Mouse (Mus musculus): ENCODE results near the gene Plbd1. TPM values are rescaled to one million over a fixed set of nuclear protein-coding genes. Genes with fewer than 3 reads are reported as not detected.

Plbd1 gene
- polyA plus RNA-seq, 1 experiment from 2014 or later: 1.0 TPM

DNA sequence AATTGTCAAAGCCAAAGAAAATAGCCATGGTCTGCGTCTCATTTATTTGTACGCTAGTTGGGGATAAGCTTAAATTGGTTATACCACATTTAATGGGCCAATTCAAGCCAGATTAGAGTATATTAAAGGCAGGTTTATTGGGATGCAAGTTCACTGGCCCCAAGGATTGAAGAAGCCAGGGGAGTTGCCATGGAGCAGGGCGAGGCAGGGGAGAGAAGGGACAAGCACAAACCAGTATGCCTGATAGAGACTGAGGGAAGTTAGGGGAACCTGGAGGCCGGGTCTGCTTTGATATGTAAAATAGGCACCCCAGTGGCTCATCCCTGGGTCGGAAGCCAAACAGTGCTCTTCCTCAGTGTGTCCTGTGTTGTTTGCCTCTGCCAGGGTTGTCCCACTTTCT, 7.5 kb upstream of the Plbd1 start:
- no peak for DNase-seq (ENCODE audit: extremely low spot score, low spot score)
- Histone ChIP-seq H3K27ac (no peak overlapping the region), H3K4me3 (no peak overlapping the region), H3K27me3 (ENCODE audit: poor library complexity, severe bottlenecking) (no peaks in the 10 kb centered on the region), H3K9me3 (peaks cover 7% of the 10 kb centered on the region; the same call in 1 of the 2 replicates), H3K36me3 (replicated peaks) (no peaks in the 10 kb centered on the region), H3K4me1 (no peaks in the 10 kb centered on the region)
- 42% methylated on average over 5 of the region's 5 CpGs for WGBS

DNA sequence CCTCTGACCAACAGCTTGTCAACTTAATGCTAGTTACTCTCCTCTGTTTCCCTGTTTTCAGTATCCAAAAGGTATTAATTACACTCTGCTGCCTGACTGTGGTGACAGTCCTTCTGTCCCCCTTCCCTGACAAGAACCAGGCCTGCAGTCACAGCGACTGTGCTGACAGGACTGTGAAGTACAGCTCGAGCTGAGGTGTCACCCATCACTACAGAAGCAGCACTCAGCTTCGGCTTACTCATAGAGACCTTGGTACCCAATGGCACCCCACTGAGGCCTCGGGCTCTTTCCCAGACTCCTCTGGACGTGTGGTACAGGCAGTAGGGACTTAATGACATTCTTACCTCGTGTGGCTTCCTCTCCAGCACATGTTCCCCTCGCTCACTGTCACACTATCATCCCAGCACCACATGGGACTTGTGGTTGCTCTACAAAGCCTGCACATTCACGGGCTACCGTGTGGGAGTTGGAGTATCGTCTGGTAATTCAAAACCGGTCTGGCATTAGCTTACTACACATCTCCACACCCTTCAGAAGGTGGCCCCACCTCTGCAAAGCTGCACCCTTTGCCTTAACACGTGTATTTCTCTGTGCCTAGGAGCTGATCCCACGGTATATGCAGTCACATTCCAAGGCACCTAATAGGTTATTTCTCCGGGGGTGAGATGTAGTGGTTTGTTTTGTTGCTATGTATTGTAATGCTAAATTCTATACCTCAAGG, 6.7 kb upstream of the Plbd1 start:
- Histone ChIP-seq H3K9me3 (no peaks in the 10 kb centered on the region; the same call in 1 of the 2 replicates), H3K36me3 (replicated peaks) (no peaks in the 10 kb centered on the region), H3K4me1 (no peaks in the 10 kb centered on the region), H3K27me3 (ENCODE audit: poor library complexity, severe bottlenecking) (peaks cover 8% of the 10 kb centered on the region; the same call in 1 of the 2 replicates), H3K4me3 (no peak overlapping the region), H3K27ac (no peak overlapping the region)
- DNase-seq (ENCODE audit: extremely low spot score, low spot score): no peak
- WGBS: 67% methylated on average over 14 of the region's 14 CpGs

DNA sequence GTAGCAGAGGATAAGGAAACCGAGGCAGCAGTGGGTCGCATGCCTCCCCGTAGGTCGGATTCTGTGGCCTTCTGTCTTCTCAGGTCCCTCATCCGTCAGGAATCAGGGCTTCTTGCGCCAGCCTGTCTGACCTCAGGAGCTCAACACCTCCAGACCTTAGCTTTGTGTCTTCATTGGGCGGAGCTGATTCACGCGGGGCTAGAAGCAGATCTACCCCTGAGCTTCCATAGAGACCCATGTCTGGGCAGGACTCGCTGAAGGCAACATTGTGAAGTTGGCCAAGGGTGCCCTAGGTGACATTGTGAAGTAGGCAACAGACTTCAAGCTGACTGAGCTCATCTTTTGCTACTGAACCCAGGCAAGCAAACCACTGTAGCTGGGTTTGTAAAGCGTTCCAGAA, 335 bp upstream of the Plbd1 start:
- DNase-seq (ENCODE audit: extremely low spot score, low spot score): no peak
- WGBS: 15% methylated on average over 11 of the region's 11 CpGs
- no peaks in the 10 kb centered on the region for H3K9me3 ChIP-seq
- peaks cover 49% of the 10 kb centered on the region for H3K27me3 ChIP-seq (ENCODE audit: poor library complexity, severe bottlenecking)
- H3K36me3 ChIP-seq (replicated peaks): no peaks in the 10 kb centered on the region
- H3K4me3 ChIP-seq: peak overlapping the region; percentile 55
- H3K4me1 ChIP-seq: peaks cover 15% of the 10 kb centered on the region
- H3K27ac ChIP-seq: peak overlapping the region; percentile 65; the same call in 1 of the 2 replicates

DNA sequence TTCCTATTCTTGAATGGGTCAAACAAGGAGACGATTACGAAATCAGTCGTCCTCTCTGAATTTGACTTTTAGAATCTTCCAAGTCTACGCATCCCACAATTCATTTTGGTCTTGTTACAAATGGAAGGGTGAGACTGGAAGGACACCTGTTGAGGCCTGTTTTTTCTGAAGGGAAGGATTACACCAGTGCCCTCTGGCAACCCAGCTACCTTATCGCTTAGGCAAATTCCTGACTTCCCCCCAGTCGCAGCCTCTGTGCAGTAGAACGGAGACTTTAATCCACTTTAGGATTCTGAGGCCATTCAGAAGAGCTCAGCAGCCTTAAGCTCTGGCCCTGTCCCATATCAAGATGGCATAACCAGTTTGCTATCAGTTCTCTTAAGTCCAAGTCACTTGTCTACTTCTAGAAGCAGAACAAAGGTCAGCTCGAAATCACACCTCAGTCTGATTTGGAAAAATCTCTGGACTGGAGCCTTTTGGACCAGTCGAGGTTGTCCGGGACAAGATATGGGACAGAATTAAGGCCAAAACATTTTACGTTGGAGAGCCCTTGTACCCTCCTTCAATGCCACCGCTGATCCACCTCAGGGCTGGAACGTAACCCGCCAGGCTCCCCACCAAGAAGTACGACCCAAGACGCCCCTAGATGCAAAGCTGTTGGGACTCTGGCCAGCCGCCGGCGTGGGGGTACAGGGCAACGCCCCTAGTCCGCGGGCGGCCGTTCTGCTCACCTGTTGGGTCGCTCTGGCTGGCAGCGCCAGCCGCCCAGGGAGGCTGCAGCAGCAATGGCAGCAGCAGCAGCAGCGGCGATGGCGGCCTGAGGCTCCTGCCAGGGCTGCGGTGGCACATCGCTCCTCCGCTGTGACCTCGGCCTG, 660 bp downstream of the Plbd1 start:
- H3K27me3 ChIP-seq (ENCODE audit: poor library complexity, severe bottlenecking): peaks cover 49% of the 10 kb centered on the region
- H3K27ac ChIP-seq: peak overlapping the region; percentile 65
- H3K9me3 ChIP-seq: no peaks in the 10 kb centered on the region
- no peak for DNase-seq (ENCODE audit: extremely low spot score, low spot score)
- WGBS: 11% methylated on average over 34 of the region's 34 CpGs
- no peaks in the 10 kb centered on the region for H3K36me3 ChIP-seq (replicated peaks)
- peaks cover 15% of the 10 kb centered on the region for H3K4me1 ChIP-seq
- peak overlapping the region; percentile 55 for H3K4me3 ChIP-seq

DNA sequence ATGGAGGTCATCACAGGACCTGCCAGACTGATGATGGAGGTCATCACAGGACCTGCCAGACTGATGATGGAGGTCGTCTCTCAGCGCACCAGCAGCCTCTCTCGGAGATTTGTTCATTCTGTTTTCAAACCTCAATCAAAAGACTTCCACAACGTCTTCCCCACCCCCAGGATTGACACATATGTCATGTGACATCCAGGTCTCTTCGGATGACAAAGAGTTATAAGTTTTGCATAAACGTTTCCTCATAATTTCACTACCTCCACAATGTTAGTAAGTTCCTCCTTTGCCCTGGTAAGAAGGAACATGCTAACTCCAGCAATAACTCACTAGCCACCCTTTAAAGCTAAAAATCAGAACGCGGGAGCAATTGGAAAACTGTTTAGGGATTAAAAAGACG, 2.5 kb downstream of the Plbd1 start:
- no peak for DNase-seq (ENCODE audit: extremely low spot score, low spot score)
- H3K9me3 ChIP-seq: no peaks in the 10 kb centered on the region
- no peak overlapping the region for H3K27ac ChIP-seq
- H3K4me3 ChIP-seq: no peak overlapping the region
- WGBS: 89% methylated on average over 9 of the region's 9 CpGs
- peaks cover 15% of the 10 kb centered on the region for H3K4me1 ChIP-seq
- peaks cover 49% of the 10 kb centered on the region for H3K27me3 ChIP-seq (ENCODE audit: poor library complexity, severe bottlenecking)
- no peaks in the 10 kb centered on the region for H3K36me3 ChIP-seq (replicated peaks)

DNA sequence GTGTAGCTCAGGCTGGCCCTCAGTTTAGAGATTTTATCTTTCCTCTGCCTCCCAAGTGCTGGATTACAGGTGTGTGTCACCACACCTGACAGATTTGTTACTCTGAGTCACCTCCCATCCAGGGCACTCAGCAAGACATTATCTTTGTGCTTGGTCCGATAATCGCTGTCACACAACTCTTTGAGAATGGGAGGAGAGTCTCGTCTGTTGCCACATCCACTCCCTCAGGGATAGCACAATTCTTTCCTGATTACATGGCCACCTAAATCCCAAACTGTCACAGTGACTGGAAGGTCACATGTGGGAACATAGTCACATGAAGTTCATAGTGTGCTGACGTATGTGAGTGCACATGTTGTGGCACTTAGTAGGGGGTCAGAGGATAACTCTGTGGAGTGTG, 3.4 kb downstream of the Plbd1 start:
- H3K4me1 ChIP-seq: peaks cover 15% of the 10 kb centered on the region
- no peak overlapping the region for H3K4me3 ChIP-seq
- no peaks in the 10 kb centered on the region for H3K36me3 ChIP-seq (replicated peaks)
- DNase-seq (ENCODE audit: extremely low spot score, low spot score): no peak
- 89% methylated on average over 4 of the region's 4 CpGs for WGBS
- no peaks in the 10 kb centered on the region for H3K9me3 ChIP-seq
- H3K27me3 ChIP-seq (ENCODE audit: poor library complexity, severe bottlenecking): peaks cover 40% of the 10 kb centered on the region
- H3K27ac ChIP-seq: no peak overlapping the region

DNA sequence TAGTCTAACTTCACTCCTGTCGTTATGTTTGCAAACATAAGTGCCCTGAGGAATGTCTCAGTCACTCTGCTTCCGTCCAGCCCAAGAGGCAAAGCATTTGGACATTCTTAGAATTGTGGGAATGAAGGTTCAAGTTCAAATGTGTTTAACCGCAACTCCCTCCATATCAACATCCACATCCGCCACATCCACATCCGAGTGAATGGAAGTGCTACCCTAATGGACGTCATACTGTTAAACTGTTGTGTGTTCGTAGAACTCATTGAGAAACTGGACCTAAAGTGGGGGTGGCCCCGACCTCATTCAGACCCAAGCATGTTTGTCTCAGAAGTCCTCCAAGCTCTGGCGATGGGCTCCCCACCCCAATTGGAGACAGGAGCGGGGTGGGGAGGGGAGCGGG, 5.9 kb downstream of the Plbd1 start:
- WGBS: 74% methylated on average over 11 of the region's 11 CpGs
- Histone ChIP-seq H3K27ac (no peak overlapping the region), H3K9me3 (no peaks in the 10 kb centered on the region)

DNA sequence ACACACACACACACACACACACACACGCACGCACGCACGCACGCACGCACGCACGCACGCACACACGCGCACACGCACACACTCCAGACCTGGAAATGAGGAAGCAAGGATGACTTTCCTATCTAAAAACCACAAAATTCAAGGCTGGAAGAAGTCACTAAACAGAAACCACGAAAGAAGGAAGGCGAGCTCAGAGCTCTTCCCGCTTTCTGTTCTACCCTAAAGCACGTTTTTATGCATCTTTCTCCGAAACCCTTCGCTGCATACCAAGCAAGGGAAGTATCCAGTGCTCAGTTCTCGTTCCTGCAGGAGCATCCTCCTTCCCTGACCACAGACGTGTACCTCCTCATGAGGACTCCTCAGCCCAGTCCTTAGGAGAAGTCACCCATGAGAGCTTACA, 7.3 kb downstream of the Plbd1 start:
- DNase-seq (ENCODE audit: extremely low spot score, low spot score): no peak
- Histone ChIP-seq H3K36me3 (replicated peaks) (no peaks in the 10 kb centered on the region), H3K4me3 (no peak overlapping the region), H3K27me3 (ENCODE audit: poor library complexity, severe bottlenecking) (peaks cover 2% of the 10 kb centered on the region; the same call in 1 of the 2 replicates), H3K9me3 (no peaks in the 10 kb centered on the region), H3K27ac (no peak overlapping the region), H3K4me1 (no peaks in the 10 kb centered on the region)
- WGBS: 95% methylated on average over 20 of the region's 20 CpGs

More for the DNA sequence above, 5.9 kb downstream of the Plbd1 start:
- no peak overlapping the region for H3K4me3 ChIP-seq
- no peaks in the 10 kb centered on the region for H3K36me3 ChIP-seq (replicated peaks)
- no peak for DNase-seq (ENCODE audit: extremely low spot score, low spot score)
- peaks cover under 1% of the 10 kb centered on the region; the same call in 1 of the 2 replicates for H3K4me1 ChIP-seq
- H3K27me3 ChIP-seq (ENCODE audit: poor library complexity, severe bottlenecking): peaks cover 15% of the 10 kb centered on the region

DNA sequence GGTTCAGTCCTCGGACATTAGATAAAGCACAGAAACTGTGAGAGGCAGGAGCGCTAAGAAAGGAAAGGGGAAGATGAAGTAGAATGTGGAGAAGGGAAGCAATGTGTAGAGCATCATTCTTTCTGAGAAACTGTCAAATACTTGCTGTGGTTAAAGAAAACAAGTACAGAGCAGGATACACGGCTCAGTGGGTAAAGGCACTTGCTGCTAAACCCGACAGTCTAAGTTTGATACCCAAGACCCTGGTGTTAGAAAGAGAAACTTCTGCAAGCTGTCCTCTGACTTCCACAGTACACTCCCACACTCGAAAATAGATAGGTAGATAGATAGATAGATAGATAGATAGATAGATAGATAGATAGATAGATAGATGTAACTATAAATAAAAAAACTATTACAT, 8.4 kb downstream of the Plbd1 start:
- 86% methylated on average over 5 of the region's 5 CpGs for WGBS
- Histone ChIP-seq H3K27me3 (ENCODE audit: poor library complexity, severe bottlenecking) (no peaks in the 10 kb centered on the region), H3K4me1 (no peaks in the 10 kb centered on the region), H3K36me3 (replicated peaks) (no peaks in the 10 kb centered on the region), H3K27ac (no peak overlapping the region), H3K9me3 (no peaks in the 10 kb centered on the region), H3K4me3 (no peak overlapping the region)
- no peak for DNase-seq (ENCODE audit: extremely low spot score, low spot score)

DNA sequence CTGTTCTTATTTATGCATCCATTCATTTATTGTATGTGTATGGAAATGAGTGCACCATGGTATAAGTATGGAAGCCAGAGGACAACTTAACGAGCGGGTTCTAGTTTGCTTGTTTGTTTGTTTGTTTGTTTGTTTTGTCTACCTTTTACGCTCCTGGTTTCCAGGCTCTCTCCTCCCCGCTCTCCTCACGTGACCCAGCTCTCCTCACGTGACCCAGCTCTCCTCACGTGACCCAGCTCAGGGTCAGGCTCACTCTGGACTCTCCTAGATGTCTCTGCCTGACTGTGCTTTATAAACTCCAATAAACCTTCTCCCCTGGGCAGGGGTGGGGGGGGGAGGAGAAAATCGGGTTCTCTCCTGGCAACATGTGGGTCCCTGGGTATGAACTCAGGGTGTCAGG, 11.1 kb downstream of the Plbd1 start:
- H3K9me3 ChIP-seq: no peaks in the 10 kb centered on the region
- no peak overlapping the region for H3K4me3 ChIP-seq
- H3K4me1 ChIP-seq: peaks cover 10% of the 10 kb centered on the region
- H3K36me3 ChIP-seq (replicated peaks): no peaks in the 10 kb centered on the region
- 91% methylated on average over 8 of the region's 8 CpGs for whole genome bisulfite sequencing
- no peak overlapping the region for H3K27ac ChIP-seq
- H3K27me3 ChIP-seq (ENCODE audit: poor library complexity, severe bottlenecking): no peaks in the 10 kb centered on the region
- no peak for DNase-seq (ENCODE audit: extremely low spot score, low spot score)

DNA sequence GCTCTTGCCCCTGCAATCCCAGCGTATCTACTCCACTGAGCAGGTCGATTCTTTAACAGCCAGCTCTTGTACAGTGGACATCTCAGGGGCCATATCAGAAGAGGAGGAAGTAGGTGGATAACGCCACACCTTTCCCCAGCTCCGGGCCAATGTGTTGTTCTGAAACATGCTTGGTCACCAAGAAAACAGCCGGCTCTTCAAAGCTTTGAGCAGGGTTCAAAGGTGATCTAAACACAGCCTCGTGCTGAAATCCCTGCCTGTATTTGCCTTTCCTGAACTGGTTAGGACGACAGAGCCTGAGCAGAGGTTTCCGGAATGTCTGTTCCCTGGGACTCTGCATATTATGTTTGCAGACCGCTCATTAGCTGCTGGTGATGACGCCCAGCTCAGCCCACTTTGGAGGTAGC, 14.3 kb downstream of the Plbd1 start:
- peaks cover 10% of the 10 kb centered on the region for H3K4me1 ChIP-seq
- DNase-seq (ENCODE audit: extremely low spot score, low spot score): no peak
- H3K9me3 ChIP-seq: peaks cover 3% of the 10 kb centered on the region; the same call in 1 of the 2 replicates
- no peak overlapping the region for H3K4me3 ChIP-seq
- no peak overlapping the region for H3K27ac ChIP-seq
- H3K36me3 ChIP-seq (replicated peaks): no peaks in the 10 kb centered on the region
- no peaks in the 10 kb centered on the region for H3K27me3 ChIP-seq (ENCODE audit: poor library complexity, severe bottlenecking)
- 81% methylated on average over 10 of the region's 10 CpGs for WGBS

DNA sequence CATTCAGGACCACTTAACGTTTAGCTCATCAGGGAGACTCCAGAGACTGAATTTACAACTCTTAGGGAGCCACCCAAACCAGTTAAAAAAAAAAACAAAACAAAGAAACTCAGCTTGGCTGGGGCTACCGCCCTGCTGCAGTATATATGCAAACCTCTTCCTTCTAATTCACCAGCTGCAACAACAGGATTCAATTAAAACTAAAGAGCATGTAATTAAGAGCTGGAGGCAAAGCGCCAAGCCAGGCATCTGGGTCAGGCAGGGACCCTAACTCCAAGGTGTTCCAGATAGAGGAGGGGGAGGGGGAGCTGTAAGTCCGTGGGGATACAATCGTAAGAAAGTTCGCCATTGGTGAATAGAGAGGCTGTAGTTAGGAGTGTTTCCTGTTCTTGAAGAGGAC, 15.5 kb downstream of the Plbd1 start:
- DNase-seq (ENCODE audit: extremely low spot score, low spot score): no peak
- 28% methylated on average over 6 of the region's 6 CpGs for WGBS
- no peak overlapping the region for H3K27ac ChIP-seq

DNA sequence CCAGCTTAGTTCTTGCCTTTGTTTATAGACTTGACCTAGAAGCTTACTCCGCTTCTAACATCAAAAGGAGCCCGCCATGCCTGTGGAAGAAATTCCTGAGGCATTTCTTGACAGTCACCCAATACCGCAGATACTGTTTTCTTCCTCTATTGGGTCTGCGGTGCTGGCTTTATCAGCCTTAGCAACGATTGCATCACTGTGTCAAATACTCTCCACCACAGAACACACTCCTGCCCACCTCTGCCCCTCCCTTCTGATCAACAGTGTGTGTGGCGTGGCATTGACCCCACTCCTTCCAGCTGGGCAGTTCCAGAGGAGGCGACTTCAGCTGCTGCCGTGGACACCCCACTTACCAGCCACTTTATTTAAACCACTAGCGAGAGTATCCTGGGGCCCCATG, 16.0 kb downstream of the Plbd1 start:
- Histone ChIP-seq H3K27ac (0 out of 2 replicates have a peak overlapping the region, but pooled peaks have one; percentile 20), H3K36me3 (replicated peaks) (no peaks in the 10 kb centered on the region), H3K4me1 (peaks cover 10% of the 10 kb centered on the region), H3K4me3 (no peak overlapping the region), H3K9me3 (peaks cover 3% of the 10 kb centered on the region; the same call in 1 of the 2 replicates), H3K27me3 (ENCODE audit: poor library complexity, severe bottlenecking) (no peaks in the 10 kb centered on the region)
- WGBS: 69% methylated on average over 9 of the region's 9 CpGs
- no peak for DNase-seq (ENCODE audit: extremely low spot score, low spot score)

More for the DNA sequence above, 15.5 kb downstream of the Plbd1 start:
- H3K36me3 ChIP-seq (replicated peaks): no peaks in the 10 kb centered on the region
- peaks cover 3% of the 10 kb centered on the region; the same call in 1 of the 2 replicates for H3K9me3 ChIP-seq
- H3K27me3 ChIP-seq (ENCODE audit: poor library complexity, severe bottlenecking): no peaks in the 10 kb centered on the region
- H3K4me3 ChIP-seq: no peak overlapping the region
- H3K4me1 ChIP-seq: peaks cover 10% of the 10 kb centered on the region
